Mouse (Mus musculus): ENCODE data around the gene Rpl18.
A peak's percentile ranks its signal among the peaks of the same experiment; 100 is the strongest.

Rpl18 gene

DNA sequence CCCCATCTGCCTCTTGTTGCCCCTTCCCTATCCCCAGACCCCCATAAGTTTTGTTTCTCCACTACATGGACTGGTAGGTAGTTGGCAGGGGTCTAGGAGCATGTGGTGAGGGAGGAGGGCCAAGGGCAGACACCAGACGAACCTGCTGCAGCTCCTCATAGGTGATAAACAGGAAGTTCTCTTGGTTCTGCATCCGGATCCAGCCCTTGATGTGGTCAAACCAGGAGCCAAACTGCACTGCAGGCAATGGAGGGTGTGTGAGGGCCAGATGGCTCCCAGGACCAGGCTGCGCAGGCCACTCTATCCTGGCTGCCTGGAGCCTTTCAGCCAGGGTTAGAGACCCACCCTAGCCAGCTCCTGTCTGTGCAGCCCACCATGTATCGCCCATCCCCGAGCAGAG lies 18.2 kb downstream of the Rpl18 start:
- DNase-seq (ENCODE audit: low spot score) = no peak

DNA sequence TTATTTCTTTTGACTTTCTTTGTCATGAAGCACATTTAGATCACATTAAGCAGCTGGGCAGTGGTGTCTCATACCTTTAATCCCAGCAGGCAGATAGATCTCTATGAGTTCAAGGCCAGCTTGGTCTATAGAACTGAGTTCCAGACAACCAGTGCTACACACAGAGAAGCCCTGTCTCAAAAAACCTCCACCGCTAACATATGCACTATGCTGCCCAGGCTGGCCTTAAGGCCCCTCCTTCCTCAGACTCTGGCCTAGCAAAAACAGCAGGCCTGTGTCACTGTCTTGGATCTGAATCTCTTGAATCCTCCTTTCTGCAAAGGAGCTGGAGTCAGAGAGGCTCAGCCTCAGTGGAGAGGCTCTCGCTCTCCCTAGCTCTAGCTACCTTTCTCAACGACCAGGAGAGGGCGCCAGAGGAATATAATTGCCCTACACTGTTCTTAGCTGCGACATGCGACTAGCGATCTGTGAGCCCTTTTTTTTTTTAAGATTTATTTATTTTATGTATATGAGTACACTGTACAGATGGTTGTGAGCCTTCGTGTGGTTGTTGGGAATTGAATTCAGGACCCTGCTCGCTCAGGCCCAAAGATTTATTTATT lies 24.0 kb downstream of the Rpl18 start:
- DNase-seq (ENCODE audit: low spot score) = peak; percentile 68

DNA sequence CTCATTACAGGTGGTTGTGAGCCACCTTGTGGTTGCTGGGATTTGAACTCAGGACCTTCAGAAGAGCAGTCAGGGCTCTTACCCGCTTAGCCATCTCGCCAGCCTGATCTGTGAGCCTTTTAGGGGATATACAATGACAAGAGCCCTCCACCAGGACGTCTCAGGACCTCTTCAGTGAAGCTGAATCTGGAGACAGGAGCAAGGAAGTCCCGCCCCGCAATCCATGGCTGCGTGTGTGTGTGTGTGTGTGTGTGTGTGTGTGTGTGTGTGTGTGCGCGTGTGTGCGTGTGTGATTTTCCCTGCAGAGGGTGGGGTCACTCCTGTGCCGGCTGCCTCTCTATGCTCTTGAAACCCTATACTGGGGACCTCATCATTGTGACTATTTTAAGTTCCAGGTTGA lies 24.6 kb downstream of the Rpl18 start:
- no peak for DNase-seq (ENCODE audit: low spot score)

DNA sequence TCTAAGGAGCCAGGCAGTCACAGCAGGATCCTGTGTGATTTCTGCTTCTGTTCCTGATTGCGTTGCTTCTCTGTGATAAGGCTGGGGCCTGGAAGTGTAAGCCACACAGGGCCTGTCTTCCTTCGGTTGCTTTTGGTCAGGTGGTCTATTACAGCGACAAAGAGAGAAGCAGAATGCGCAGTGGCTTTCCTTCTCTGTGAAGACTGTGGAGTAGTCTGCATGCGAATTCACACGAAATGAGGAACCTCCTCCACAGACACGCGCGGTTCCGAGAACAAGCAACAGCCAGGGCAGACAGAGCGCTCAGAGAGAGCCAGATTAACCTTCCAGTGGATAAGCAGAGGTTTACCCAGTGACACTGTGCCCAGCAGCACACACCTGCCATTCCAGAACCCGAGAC lies 26.1 kb downstream of the Rpl18 start:
- DNase-seq (ENCODE audit: low spot score) = no peak

DNA sequence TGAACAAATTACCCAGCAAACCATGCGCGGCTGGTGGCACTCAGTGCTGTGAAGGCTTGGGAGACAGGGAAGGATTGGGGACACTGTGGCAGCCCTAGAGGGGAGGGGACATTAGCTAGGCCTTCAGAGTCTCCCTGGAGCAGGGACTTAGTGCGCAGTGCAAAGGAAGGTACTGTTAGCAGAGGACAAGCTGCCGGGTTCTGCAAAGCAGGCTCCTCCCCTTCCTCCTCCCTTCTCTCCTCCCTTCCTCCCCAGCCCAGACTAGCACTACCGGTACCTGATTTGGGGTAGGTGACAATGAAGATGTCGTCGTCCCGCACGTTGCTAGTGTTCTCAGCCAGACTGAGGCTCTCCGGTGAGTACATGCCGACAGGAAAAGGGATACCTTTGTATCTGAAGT lies 26.5 kb downstream of the Rpl18 start:
- no peak for DNase-seq (ENCODE audit: low spot score)

DNA sequence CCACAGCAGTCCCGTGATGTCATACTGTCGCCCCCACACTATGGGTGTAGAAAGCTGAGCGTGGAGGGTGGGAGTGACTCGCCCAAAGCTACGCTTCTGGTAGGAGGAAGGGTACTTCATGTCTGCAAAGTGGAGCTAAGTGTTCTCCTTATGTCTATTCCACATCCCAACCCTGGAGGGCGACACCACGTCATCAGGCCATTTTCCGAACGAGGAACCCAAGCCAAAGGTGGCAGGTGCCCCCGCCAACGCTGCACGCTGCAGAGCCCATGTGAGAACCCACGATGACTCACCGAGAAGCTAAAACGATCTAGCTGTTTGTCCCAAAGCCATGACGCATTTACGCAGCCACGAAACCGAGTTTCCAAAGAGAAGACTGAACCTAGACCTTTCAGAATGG lies 27.1 kb downstream of the Rpl18 start:
- no peak for DNase-seq (ENCODE audit: low spot score)

DNA sequence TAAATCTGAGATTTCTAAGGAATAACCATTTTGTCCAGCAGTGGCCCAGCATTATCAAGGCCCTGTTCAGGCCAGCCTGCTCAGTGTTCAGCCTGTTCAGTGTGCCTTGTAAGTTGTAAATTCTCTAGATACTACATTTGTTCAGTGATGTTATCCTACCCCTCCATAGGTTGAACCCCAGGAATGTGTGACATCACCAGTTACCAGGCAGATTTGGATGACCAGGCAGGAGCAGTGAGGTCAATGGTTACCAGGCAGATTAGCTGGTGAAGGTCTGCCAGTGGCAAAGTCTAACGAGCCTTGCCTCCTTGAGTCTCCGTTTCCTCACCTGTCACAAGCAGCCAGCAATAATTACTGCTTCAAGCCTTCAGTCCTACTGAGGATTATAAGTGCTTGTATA lies 29.1 kb downstream of the Rpl18 start:
- peak; percentile 66 for DNase-seq (ENCODE audit: low spot score)

DNA sequence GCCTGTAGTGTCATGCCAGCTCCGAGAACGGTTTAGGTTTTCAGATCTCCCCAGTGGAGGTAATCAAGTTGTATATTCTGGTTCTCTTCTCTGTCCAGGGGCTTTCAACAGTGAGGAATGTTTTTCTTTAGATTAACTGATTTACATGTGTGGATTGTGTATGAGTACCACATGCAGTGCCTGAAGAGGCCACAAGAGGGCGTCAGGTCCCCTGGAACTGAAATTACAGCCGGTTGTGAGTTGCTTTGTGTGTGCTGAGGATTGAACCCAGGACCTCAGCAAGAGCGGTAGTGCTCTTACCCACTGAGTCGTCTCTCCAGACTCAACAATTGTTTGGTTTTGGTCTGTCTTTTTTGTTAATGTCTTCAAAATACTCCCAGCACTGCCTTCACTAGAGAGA lies 31.3 kb downstream of the Rpl18 start:
- DNase-seq (ENCODE audit: low spot score) = no peak

DNA sequence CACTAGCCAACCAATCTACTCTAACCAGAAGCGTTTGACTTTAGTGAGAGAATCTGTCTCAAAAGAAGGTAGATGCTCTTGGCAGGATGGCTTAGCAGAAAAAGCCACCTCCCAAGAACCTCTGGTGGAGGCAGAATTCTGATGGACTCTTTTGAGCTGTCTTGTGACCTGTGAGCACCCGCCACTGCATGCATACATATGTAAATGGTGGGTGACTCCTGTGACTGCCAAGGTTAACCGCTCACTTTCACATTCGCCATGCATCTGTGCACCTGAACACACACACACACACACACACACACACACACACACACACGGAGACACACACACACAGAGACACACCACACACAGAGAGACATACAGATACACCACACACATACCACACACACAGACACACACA lies 32.2 kb downstream of the Rpl18 start:
- no peak for DNase-seq (ENCODE audit: low spot score)

DNA sequence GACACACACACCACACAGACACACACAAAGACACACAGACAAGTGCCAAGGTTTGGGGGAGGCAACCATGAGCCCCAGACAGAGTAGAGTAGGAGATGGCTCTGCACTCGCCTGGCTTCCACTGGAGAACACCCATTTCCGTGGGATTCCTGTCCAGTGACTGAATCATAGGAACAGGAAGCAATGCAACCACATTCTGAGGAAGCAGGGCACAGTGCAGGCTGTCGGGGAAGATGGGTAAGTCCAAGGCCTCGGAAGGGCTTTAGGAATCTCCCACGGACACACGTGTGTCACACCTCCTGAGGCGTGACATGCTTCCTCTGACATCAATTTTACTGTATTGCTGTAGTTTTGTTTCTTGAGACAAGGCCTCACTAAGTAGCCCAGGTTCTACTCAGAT lies 32.9 kb downstream of the Rpl18 start:
- DNase-seq (ENCODE audit: low spot score) = no peak

DNA sequence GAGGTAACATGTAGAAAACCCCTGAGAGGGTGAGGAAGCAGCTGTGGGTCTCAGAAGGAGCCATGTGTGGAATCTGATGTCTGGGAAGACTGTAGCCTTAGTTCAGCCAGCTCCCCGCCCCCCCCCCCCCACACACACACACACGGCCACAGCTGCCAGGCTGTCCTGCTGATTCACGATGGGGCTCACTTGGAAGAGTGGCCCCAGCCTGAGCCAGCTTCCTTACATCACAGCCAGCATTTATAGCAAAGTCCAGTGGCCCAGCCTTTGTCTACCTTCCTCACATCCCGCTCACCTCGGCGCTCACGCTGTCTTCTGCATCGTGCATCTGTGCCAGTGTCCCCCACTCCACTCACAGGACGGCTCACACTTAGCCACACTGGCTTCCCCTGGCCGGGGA lies 34.1 kb downstream of the Rpl18 start:
- DNase-seq (ENCODE audit: low spot score) = no peak

DNA sequence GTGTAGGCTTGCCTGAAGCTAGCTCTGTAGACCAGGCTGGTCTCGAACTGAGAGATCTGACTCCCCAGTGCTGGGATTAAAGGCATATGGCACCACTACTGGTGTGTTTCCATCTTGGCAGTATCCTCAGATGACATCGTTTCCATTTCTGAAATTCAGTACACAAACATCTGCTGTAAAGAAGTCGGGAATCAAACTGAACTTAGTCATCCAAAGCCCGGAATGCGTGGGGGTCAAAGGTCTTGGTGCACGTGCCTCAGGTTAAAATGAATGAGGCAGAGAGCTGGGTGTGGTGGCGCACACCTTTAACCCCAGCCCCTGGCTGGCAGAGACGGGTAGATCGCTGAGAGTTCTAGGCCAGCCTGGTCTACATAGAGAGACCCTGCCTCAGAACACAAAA lies 34.9 kb downstream of the Rpl18 start:
- DNase-seq (ENCODE audit: low spot score) = peak; percentile 71

DNA sequence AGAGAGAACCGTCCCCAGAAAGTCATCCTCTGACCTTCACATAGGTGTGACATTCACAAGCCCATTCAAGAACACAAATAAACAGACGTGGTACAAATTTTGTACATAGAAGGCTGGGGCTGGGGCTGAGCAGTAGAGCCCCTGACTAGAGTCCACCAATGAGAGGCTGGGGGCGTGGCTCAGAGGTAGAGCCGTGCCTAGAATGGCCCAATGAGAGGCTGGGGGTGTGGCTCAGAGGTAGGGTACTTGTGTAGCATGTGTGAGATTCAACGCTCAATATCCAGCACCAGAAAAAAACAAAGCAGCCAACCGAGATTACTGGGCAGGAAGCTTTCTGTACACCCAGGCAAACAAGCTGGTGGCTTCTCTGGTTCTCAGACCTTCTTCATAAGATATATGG lies 40.4 kb downstream of the Rpl18 start:
- no peak for DNase-seq (ENCODE audit: low spot score)

DNA sequence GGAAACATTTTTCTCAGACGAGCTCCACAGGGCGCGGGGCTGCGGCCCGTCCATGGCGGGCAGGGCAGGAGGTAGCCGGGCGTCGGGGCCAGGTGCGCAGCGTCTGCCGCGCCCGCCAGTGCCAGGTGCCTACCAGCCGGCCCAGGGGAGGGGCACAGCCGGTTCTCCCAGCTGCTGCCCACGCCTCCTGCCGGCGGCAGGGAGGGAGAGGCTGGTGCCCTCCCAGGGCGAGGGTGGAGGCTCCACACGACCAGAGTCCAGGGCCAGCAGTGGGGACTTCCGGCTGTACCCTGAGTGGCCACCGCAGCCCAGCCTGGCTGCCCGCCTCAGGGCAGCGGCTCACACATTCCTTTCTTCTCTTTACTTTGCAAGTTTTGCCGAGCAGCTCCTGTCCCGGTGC lies 44.1 kb downstream of the Rpl18 start:
- no peak for DNase-seq (ENCODE audit: low spot score)

DNA sequence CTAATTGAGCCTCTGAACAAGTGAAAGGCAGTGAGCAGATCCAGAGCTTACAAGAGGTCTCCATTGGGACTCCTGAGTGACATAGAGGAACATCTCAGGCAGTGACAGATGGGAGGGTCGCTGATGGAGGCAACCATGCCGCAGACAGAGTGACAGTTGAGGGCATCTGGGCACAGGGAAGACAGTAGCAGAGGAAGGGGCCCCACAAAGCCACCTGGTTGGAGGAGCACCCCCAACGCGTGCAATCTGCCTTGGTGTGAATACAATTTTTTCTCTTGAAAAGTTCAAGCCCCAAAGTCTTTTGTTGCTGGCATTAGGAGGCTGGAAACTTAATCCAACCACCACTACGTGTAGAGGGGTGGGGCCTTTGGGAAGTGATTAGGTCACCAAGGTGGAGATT lies 44.9 kb downstream of the Rpl18 start:
- DNase-seq (ENCODE audit: low spot score) = no peak

DNA sequence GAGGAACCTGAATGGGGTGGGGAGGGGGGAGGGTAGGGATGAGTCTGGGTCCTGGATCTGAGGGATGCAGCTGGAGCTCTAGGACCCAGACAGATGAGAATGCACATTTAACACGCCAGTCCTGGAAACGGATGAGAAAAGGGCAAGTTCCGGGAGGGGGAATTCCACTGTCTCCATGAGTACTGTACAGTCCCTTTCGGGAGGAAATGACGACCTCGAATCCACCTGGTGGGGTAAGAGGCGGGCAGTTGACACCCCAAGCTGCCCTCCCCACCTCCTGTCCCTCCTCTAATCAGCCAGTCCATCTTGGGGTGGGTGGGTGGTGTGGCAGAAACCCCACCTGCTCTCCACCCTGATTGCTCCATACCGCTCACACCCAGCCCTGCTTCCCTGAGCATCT lies 50.7 kb downstream of the Rpl18 start:
- no peak for DNase-seq (ENCODE audit: low spot score)

DNA sequence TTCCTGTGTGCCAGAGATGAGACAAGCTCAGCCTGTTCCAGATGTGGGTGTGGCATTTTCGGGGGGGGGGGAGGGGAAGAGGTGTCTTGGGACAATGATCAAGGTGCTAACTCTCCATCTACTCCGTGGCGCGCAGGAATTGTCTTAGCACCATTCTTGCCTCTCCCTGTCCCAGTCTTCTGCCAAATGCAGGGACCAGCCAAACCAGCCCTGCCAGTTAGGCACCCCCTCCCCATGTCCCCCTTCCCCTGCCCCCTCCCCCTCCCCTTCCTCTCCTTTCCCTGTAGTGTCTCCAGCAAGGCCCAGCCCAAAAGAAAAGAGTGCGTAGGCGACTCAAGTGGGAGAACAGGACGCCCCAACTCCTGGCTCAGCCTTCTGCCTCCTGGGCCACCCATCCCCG lies 51.5 kb downstream of the Rpl18 start:
- no peak for DNase-seq (ENCODE audit: low spot score)

DNA sequence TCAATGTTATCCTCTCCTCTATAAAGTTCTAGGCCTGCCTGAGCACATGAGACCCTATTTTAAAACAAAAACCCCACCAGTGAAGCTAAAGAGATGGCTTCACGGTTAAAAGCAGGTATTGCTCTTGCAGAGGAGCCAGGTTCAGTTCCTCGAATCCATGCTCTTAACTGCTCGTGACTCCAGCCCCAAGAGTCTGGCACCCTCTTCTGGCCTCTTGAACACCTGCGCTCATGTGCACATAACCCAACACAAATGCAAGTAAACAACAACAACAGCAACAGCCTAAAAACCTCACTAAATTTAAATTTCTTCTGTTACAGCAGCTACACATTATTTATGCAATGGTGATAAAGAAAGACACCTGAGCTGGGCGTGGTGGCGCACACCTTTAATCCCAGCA lies 52.2 kb downstream of the Rpl18 start:
- DNase-seq (ENCODE audit: low spot score) = no peak

All from yolk sac, embryonic 10.5 days (tissue).